Mouse (Mus musculus): ENCODE data around the gene 2700049A03Rik.
A peak's percentile ranks its signal among the peaks of the same experiment; 100 is the strongest.

2700049A03Rik gene

GRCm38 (mm10) chr12:71184396-71184795 lies 47.7 kb downstream of the 2700049A03Rik start:
- no peak for DNase-seq

- no peak for DNase-seq
These were observed 56.1 kb downstream of the 2700049A03Rik start for GRCm38 (mm10) chr12:71192705-71193104.

GRCm38 (mm10) chr12:71197671-71198070 lies 61.0 kb downstream of the 2700049A03Rik start:
- DNase-seq = peak; percentile 17

- DNase-seq = no peak
These were observed 65.1 kb downstream of the 2700049A03Rik start for GRCm38 (mm10) chr12:71201753-71202152.

GRCm38 (mm10) chr12:71204303-71204702 lies 67.7 kb downstream of the 2700049A03Rik start:
- DNase-seq = peak; percentile 45

GRCm38 (mm10) chr12:71217191-71217590 lies 80.5 kb downstream of the 2700049A03Rik start:
- DNase-seq = no peak

GRCm38 (mm10) chr12:71217866-71218522 lies 81.3 kb downstream of the 2700049A03Rik start:
- no peak for DNase-seq

GRCm38 (mm10) chr12:71222761-71223160 lies 86.1 kb downstream of the 2700049A03Rik start:
- DNase-seq = no peak

- no peak for DNase-seq
These were observed 91.1 kb downstream of the 2700049A03Rik start for GRCm38 (mm10) chr12:71227769-71228168.

GRCm38 (mm10) chr12:71228925-71229649 lies 92.4 kb downstream of the 2700049A03Rik start:
- no peak for DNase-seq

GRCm38 (mm10) chr12:71231561-71231960 lies 94.9 kb downstream of the 2700049A03Rik start:
- peak; percentile 58 for DNase-seq

GRCm38 (mm10) chr12:71233426-71233825 lies 96.8 kb downstream of the 2700049A03Rik start:
- peak; percentile 51 for DNase-seq

- peak; percentile 76 for DNase-seq
These were observed 100.4 kb downstream of the 2700049A03Rik start for GRCm38 (mm10) chr12:71237074-71237473.

- peak; percentile 62 for DNase-seq
These were observed 106.1 kb downstream of the 2700049A03Rik start for GRCm38 (mm10) chr12:71242791-71243190.

GRCm38 (mm10) chr12:71244766-71245390 lies 108.2 kb downstream of the 2700049A03Rik start:
- DNase-seq = no peak

- no peak for DNase-seq
These were observed 110.5 kb downstream of the 2700049A03Rik start for GRCm38 (mm10) chr12:71247191-71247590.

GRCm38 (mm10) chr12:71249348-71249747 lies 112.7 kb downstream of the 2700049A03Rik start:
- no peak for DNase-seq

- DNase-seq = no peak
These were observed 116.0 kb downstream of the 2700049A03Rik start for GRCm38 (mm10) chr12:71252509-71253167.

- DNase-seq = no peak
These were observed 118.1 kb downstream of the 2700049A03Rik start for GRCm38 (mm10) chr12:71254779-71255178.

- DNase-seq = no peak
These were observed 121.7 kb downstream of the 2700049A03Rik start for GRCm38 (mm10) chr12:71258196-71258920.

- no peak for DNase-seq
These were observed 127.6 kb downstream of the 2700049A03Rik start for GRCm38 (mm10) chr12:71264211-71264610.

- no peak for DNase-seq
These were observed 132.7 kb downstream of the 2700049A03Rik start for GRCm38 (mm10) chr12:71269367-71269766.

- DNase-seq = no peak
These were observed 134.5 kb downstream of the 2700049A03Rik start for GRCm38 (mm10) chr12:71271131-71271530.

Measured in thymus, postnatal 4 days (tissue).